Mouse (Mus musculus): ENCODE data around the gene Fli1.

The Fli1 gene

DNA sequence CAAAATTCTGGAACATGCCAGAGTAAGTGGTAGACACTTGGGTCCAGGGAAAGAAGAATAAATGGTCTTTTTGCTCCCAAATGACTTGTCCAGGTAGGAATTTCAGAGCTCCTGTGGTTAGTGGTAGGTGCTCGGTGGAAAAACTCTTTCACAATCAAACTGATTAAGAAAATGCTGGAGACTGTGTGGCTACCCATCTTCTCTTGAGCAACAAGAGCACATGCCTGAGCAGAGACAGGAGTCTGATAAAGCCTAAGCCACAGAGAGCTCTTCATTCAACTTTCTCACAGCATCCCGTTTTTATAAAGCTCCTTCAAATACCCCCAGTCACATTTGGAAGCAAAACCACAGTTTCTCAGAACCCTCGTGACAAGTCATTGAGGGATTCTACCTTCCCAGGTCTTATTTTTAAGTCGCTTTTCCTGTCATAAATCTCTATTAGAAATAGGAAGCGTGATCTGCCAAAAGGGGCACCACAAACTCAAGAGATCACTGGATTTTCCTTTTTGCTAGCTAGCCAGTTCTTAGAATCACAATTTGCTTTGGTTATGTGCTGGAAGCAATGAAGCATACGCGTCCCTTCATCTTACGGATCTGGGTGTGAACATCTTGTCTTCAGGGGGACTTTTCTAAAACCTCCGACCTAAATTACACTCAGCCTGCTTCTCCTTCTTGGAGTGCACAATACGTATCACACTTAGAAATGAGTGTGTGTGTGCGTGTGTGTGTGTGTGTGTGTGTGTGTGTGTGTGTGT, 40.2 kb downstream of the Fli1 start:
- DNase-seq (ENCODE audit: low read depth), result no peak

GRCm38 (mm10) chr9:32500886-32501285, 41.8 kb downstream of the Fli1 start:
- no peak for DNase-seq (ENCODE audit: low read depth)

- DNase-seq (ENCODE audit: low read depth), result no peak
Observed at GRCm38 (mm10) chr9:32500063-32500462, 42.6 kb downstream of the Fli1 start.

GRCm38 (mm10) chr9:32499469-32499868, 43.2 kb downstream of the Fli1 start:
- DNase-seq (ENCODE audit: low read depth), result no peak

DNA sequence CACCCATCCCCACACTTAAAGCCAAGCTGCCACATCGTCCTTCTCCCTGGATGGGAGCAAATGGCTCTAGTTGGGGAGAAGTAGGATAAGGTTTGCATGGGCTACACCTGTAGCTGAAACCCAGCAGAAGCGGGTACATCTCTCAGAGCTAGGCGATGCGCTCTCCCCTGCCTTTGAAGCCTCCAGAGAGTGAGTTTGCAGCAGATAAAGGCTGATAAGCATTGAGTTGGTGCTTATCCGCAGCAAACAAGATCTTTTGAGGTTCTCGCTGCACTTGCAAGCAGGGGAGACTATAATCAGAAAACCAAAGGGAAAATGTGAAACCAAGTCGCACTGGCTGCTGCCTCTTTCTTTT, 47.0 kb downstream of the Fli1 start:
- no peak for DNase-seq (ENCODE audit: low read depth)

- no peak for DNase-seq (ENCODE audit: low read depth)
Observed at GRCm38 (mm10) chr9:32494891-32495642, 47.6 kb downstream of the Fli1 start.

GRCm38 (mm10) chr9:32493588-32494423, 48.9 kb downstream of the Fli1 start:
- DNase-seq (ENCODE audit: low read depth), result no peak

DNA sequence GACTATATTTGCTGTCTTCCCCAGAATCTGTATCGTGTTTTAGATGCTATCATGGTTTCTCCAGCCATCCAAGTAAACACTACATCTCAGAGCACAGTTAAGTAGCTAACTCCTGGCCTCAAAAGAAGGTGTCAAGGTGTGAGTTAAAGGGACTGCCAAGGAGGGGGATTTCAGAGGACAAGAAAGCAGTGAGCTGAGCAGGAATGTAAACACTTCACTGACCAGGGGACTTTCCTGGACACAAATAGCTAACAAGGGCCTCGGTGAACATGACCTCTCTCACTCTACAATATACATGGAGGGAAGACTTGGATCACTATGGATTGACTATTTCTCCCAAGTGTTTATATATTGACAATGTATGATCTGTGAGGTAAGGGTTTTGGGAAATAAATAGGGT, 49.9 kb downstream of the Fli1 start:
- DNase-seq (ENCODE audit: low read depth), result no peak

DNA sequence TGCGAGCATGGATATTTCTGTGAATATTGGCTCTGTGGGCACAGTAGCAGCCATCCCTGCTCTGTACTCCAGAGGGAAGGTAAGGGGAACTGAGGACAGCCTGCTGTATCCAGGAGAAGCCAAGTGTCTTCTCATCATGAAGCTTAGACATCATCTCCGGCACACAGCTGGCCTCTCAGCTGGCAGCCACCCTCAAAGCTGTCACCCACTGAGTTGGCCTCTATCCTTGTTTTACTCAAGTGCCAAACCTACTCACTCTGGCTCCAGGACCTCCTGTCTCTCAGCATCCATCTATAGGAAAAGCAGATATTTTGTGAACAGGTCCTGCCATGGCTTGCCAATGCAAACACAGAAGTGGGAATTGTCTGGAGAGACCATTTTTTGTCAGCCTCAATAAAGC, 51.2 kb downstream of the Fli1 start:
- DNase-seq (ENCODE audit: low read depth), result no peak

DNA sequence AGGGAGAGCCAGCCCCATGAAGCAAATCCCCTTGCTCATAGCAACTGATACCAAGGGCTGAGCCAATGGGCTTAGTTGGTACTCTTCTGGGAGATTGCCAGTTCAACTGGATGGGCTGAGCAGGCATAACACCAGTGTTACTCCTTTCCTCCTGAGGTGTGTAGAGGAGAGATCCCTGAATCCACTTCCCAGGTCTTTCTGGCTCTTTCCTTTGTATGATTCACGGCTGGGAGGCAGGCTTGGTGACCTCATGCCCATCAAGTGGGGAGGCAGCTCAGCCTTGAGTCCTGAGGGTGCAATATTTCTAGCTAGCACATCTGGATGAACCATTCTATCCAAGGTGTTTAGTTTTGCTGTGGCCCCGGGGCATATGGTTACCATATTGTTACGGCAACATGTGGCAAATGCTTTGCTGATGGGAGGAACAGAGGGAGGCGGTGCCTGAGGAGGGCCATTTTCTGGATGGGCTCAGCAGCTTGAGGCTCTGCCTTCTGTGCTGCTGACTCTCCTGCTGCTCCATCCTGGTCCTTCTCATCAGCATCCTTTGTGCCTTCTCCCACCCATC, 52.8 kb downstream of the Fli1 start:
- no peak for DNase-seq (ENCODE audit: low read depth)

DNA sequence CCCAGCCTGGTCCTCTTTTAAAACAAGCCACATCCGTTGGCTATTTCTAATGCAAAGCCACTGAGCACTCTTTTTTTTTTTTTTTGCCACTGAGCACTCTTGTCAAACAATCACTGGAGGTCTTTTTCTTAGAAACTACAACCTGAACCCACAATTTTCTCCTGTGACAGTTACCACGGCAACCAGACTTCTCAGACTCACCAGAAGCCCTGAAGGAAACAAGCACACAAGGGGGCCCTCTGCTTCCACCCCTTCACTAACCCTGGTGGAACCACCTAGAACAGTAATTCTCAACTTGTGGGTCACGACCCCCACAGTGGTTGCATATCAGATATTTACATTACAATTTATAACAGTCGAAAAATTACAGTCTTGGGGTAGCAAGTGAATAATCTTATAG, 53.3 kb downstream of the Fli1 start:
- no peak for DNase-seq (ENCODE audit: low read depth)

GRCm38 (mm10) chr9:32488627-32489026, 54.0 kb downstream of the Fli1 start:
- no peak for DNase-seq (ENCODE audit: low read depth)

GRCm38 (mm10) chr9:32487823-32488222, 54.8 kb downstream of the Fli1 start:
- no peak for DNase-seq (ENCODE audit: low read depth)

DNA sequence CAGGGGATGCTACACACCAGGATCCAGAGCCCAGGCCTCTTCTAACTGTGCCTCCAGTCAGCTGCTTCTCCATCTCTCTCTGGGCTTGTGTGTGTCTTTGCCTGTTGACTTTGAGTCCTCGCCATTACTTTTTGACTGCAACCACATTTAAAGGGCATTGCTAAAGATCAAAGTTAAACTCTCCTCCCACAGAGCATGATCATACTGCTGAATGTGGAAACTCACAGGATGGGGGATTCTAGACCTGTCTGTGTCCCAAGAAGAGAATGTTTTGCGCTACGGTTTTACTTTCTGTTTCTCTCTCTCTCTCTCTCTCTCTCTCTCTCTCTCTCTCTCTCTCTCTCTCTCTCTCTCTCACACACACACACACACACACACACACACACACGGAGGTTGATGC, 55.3 kb downstream of the Fli1 start:
- no peak for DNase-seq (ENCODE audit: low read depth)

- DNase-seq (ENCODE audit: low read depth), result no peak
Observed at GRCm38 (mm10) chr9:32480418-32480817, 62.2 kb downstream of the Fli1 start.

DNA sequence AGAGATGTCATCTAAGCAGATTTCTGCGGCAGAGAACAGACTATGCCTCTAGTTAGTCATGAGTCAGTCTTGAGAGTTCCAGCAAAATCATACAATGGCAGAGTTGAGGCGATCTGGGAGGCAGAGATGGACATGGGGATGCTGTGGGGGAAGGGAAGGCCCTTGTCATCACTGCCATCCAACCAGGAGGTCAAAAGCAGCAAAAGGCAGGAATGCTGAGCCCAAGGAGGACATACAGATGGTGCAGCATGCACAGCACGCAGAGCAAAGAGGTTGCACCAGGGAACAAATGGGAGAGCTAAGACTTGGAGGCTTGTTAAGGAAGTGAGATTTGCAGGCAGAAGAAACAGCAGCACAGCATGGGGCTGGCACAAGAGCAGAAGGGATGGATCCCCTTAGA, 63.9 kb downstream of the Fli1 start:
- DNase-seq (ENCODE audit: low read depth), result no peak

DNA sequence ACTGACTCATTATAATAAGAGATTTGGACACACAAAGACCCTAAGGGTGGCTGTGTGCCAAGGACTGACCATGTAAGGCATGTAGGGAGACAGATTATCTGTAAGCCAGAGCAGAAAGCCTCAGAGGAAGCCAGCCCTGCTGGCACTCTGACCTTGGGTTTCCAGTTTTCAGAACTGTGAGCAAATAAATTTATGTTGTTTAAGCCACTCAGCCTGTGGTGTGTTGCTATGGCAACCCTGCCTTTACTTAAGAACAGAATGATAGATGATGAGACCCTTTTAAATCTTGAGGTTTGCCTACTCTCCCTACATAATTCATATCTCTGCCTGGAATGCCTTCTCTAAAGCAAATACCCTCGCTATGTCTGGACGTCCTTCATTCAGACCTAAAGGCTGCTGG, 64.6 kb downstream of the Fli1 start:
- DNase-seq (ENCODE audit: low read depth), result no peak

GRCm38 (mm10) chr9:32476604-32477003, 66.1 kb downstream of the Fli1 start:
- peak; percentile 17 for DNase-seq (ENCODE audit: low read depth)

DNA sequence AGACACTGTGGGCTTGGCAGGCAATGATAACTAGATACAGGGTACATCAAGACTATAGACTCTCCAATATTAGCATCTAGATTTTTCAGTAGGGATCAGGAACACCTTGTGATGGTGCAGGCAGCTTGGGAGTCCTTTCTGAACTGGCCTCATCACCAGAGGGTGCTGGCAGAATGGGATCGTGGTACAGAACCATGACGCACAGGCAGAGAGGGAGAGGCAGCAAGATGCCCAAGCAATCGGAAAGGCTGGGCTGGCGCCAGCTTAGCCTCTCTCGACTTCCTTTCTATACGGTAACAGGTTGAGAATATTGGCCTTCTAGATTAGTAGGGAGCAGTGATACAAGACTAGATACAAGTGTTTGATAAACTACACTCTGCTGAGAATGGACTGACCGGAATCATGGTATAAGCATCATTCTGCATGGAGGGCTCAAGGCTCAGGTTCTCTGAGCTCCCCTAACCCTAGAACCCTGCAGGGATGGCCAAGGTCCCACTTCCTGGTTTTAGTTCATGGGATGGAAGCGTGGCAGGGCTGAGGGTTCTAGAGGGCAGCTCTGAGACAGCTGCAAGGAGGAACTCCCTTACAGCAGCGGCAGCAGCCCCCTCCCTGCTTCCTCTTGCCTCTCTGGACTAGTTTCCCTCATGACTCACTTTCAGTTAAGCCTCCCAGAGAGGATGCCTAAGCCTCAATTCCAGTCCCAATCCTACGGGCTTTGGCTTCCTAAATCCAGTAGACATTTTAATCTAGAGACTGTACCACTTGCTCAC, 67.9 kb downstream of the Fli1 start:
- DNase-seq (ENCODE audit: low read depth), result no peak

DNA sequence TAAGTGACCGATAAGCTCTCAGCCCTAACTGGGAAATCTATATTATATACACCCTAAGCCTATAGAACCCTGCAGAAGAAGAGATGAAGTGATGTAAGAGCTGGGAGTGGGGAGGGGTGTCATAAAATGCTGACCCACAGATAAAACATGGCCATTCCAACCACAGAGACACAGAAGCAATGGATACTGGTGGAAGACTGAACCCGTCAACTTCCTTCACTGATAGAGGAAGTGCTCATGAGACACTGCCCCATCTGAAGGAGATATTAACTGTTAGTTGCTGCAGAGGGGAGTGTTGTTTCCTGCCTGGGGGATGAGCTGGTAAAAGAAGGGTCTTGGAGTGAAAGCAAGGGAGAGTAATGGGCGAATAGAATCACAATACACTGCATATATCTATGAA, 70.3 kb downstream of the Fli1 start:
- DNase-seq (ENCODE audit: low read depth), result no peak

DNA sequence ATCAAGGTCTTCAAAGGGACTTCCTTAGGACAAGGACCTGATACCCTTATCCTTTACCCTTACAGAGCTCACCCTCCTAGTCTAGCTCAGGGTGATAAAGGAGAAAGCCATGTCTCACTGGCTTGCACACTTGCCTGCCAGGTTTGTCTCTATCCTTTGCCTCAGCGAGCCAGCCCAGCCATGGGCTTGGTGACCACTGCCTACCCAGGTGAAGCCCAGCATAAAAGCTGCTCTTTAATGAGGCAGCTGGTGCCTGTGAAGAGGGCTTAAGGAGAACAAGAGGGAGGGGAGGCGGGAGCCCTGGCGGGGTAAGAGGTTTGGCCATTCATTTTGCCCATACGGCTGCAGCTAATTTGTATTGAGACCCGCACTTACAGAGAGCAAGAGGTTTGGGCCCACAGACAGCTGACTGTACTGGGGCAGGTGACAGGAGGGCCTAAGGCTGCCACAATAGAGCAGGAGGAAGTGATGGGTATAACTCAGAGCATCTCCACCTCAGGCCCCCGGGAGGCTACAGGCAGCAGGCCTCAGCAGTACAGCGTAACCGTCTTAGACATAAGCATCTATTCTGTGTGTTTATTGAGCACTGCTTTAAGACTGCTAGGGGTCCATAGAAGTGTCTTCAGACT, 73.4 kb downstream of the Fli1 start:
- DNase-seq (ENCODE audit: low read depth), result no peak

All from c-Kit-positive CD71-positive TER-119-negative erythroid progenitor cells, embryonic 14.5 days (primary cell).